Mouse (Mus musculus) stomach, embryonic 15.5 days (tissue): Measurements from ENCODE around the gene Sqor. TPM values are rescaled to one million over a fixed set of nuclear protein-coding genes. Genes with fewer than 3 reads are reported as not detected.

Experiments
- ATAC-seq: fragments of 200-750 bp; cut with Nextera tagmentation; 2 replicates; pipeline ENCODE4 v1.8.0; 2017; ENCODE audit warnings: low read depth, moderate number of reproducible peaks, moderate TSS enrichment; ENCODE audit not compliant: insufficient read depth, low FRiP score
- H3K27ac ChIP-seq: fragments of 300-500 bp; sonication (generic); 2 replicates; pipeline ENCODE4 v1.5.1; 2015; ENCODE audit warnings: mild to moderate bottlenecking, inconsistent platforms
- H3K27me3 ChIP-seq: fragments of 300-500 bp; sonication (generic); replicated peaks from 2 replicates; pipeline ENCODE4 v1.6.1; 2015; ENCODE audit warnings: inconsistent platforms
- H3K36me3 ChIP-seq: fragments of 300-500 bp; sonication (generic); 2 replicates; pipeline ENCODE4 v1.6.1; 2015; ENCODE audit warnings: inconsistent platforms
- H3K4me1 ChIP-seq: fragments of 300-500 bp; sonication (generic); 2 replicates; pipeline ENCODE4 v1.6.1; 2015; ENCODE audit warnings: inconsistent platforms
- H3K4me2 ChIP-seq: fragments of 300-500 bp; sonication (generic); 2 replicates; pipeline ENCODE4 v1.6.1; 2015; ENCODE audit warnings: mild to moderate bottlenecking, inconsistent platforms
- H3K4me3 ChIP-seq: fragments of 300-500 bp; sonication (generic); replicated peaks from 2 replicates; pipeline ENCODE4 v1.5.1; 2015; ENCODE audit warnings: inconsistent platforms
- H3K9ac ChIP-seq: fragments of 300-500 bp; sonication (generic); 2 replicates; pipeline ENCODE4 v1.6.1; 2015; ENCODE audit warnings: inconsistent platforms
- H3K9me3 ChIP-seq: fragments of 300-500 bp; sonication (generic); 2 replicates; pipeline ENCODE4 v1.6.1; 2016; ENCODE audit warnings: inconsistent platforms
- WGBS: fragments of 180-500 bp; shearing (Covaris S2); methylation state at CpG from one replicate; pipeline ENCODE4 v1.1.7; 2015; 5-methylcytosine and 5-hydroxymethylcytosine counted together
- polyA plus RNA-seq: library from polyadenylated mRNA; unstranded; fragments of >200 nt; fragmentation: Nextera tagmentation; extraction: Ambion mirVana; gene quantifications from 2 replicates; pipeline ENCODE4 v1.2.1, GENCODE M21; 2015

The Sqor gene
- polyA plus RNA-seq: 30.0 TPM in 2 replicates

- WGBS: 1% methylated on average over 45 of the region's 46 CpGs
- H3K27ac ChIP-seq: peak within 1 kb of the TSS; percentile 71; the same call in 1 of the 2 replicates
- no peaks in the 10 kb centered on the region for H3K36me3 ChIP-seq
Measured at GRCm38 (mm10) chr2:122765071-122765793, at the start of gene Sqor. TSS of gene Sqor (plus strand) at chr2:122765237.

GRCm38 (mm10) chr2:122716301-122716842, 48.7 kb upstream of the Sqor start:
- no peak overlapping the region for H3K4me3 ChIP-seq
- no peaks in the 10 kb centered on the region for H3K4me1 ChIP-seq
- no peak overlapping the region for H3K27ac ChIP-seq
- H3K36me3 ChIP-seq: no peaks in the 10 kb centered on the region
- no peaks in the 10 kb centered on the region for H3K9me3 ChIP-seq
- 79% methylated on average over 3 of the region's 3 CpGs for WGBS
- no peak for ATAC-seq
- no peaks in the 10 kb centered on the region for H3K27me3 ChIP-seq
- H3K4me2 ChIP-seq: no peak overlapping the region
- no peak overlapping the region for H3K9ac ChIP-seq

More at GRCm38 (mm10) chr2:122765071-122765793, at the start of gene Sqor:
- Histone ChIP-seq H3K4me1 (no peaks in the 10 kb centered on the region), H3K27me3 (no peaks in the 10 kb centered on the region), H3K9ac (peak within 1 kb of the TSS; percentile 31), H3K9me3 (no peaks in the 10 kb centered on the region), H3K4me3 (peak within 1 kb of the TSS; percentile 50), H3K4me2 (peak within 1 kb of the TSS; percentile 94)
- peak; percentile 88 for ATAC-seq

- Histone ChIP-seq H3K4me3 (no peak overlapping the region), H3K9me3 (no peaks in the 10 kb centered on the region), H3K36me3 (no peaks in the 10 kb centered on the region), H3K9ac (no peak overlapping the region), H3K27ac (no peak overlapping the region), H3K4me1 (no peaks in the 10 kb centered on the region), H3K4me2 (no peak overlapping the region), H3K27me3 (no peaks in the 10 kb centered on the region)
- ATAC-seq: no peak
- 56% methylated on average over 1 of the region's 1 CpGs for WGBS
Measured at GRCm38 (mm10) chr2:122719232-122719631, 45.8 kb upstream of the Sqor start.

- H3K36me3 ChIP-seq: no peaks in the 10 kb centered on the region
- 63% methylated on average over 3 of the region's 3 CpGs for WGBS
- no peak overlapping the region for H3K9ac ChIP-seq
- no peak for ATAC-seq
- H3K27me3 ChIP-seq: no peaks in the 10 kb centered on the region
- no peak overlapping the region for H3K4me2 ChIP-seq
- H3K4me1 ChIP-seq: no peaks in the 10 kb centered on the region
- H3K9me3 ChIP-seq: no peaks in the 10 kb centered on the region
- H3K4me3 ChIP-seq: no peak overlapping the region
- H3K27ac ChIP-seq: no peak overlapping the region
Measured at GRCm38 (mm10) chr2:122720564-122720963, 44.5 kb upstream of the Sqor start.

GRCm38 (mm10) chr2:122725604-122726003, 39.4 kb upstream of the Sqor start:
- no peak for ATAC-seq
- 57% methylated on average over 10 of the region's 10 CpGs for WGBS

GRCm38 (mm10) chr2:122731456-122731855, 33.6 kb upstream of the Sqor start:
- ATAC-seq: no peak
- 44% methylated on average over 2 of the region's 2 CpGs for whole genome bisulfite sequencing

More at GRCm38 (mm10) chr2:122725604-122726003, 39.4 kb upstream of the Sqor start:
- Histone ChIP-seq H3K27ac (no peak overlapping the region), H3K9ac (no peak overlapping the region), H3K9me3 (no peaks in the 10 kb centered on the region), H3K27me3 (no peaks in the 10 kb centered on the region), H3K4me1 (no peaks in the 10 kb centered on the region), H3K4me2 (no peak overlapping the region), H3K4me3 (no peak overlapping the region), H3K36me3 (no peaks in the 10 kb centered on the region)

GRCm38 (mm10) chr2:122737894-122738830, 26.9 kb upstream of the Sqor start, which contains the start of gene Bloc1s6:
TSS of gene Bloc1s6 (plus strand) at chr2:122738503.
- Histone ChIP-seq H3K4me1 (peaks cover 6% of the 10 kb centered on the region), H3K27ac (peak within 1 kb of the TSS; percentile 93), H3K9ac (peak within 1 kb of the TSS; percentile 86), H3K27me3 (peaks cover 6% of the 10 kb centered on the region; the same call in 1 of the 2 replicates), H3K9me3 (no peaks in the 10 kb centered on the region), H3K4me3 (peak within 1 kb of the TSS; percentile 88), H3K4me2 (peak within 1 kb of the TSS; percentile 69), H3K36me3 (no peaks in the 10 kb centered on the region)
- ATAC-seq: peak; percentile 94
- under 1% methylated on average over 59 of the region's 59 CpGs for WGBS

More at GRCm38 (mm10) chr2:122731456-122731855, 33.6 kb upstream of the Sqor start:
- Histone ChIP-seq H3K4me2 (no peak overlapping the region), H3K36me3 (no peaks in the 10 kb centered on the region), H3K9me3 (no peaks in the 10 kb centered on the region), H3K4me1 (no peaks in the 10 kb centered on the region), H3K27me3 (peaks cover 6% of the 10 kb centered on the region; the same call in 1 of the 2 replicates), H3K27ac (no peak overlapping the region), H3K9ac (no peak overlapping the region), H3K4me3 (no peak overlapping the region)

- Histone ChIP-seq H3K4me2 (peak overlapping the region; percentile 69), H3K27ac (no peak overlapping the region; the same call in 1 of the 2 replicates), H3K4me3 (peak overlapping the region; percentile 88), H3K9me3 (no peaks in the 10 kb centered on the region), H3K4me1 (peaks cover 6% of the 10 kb centered on the region), H3K36me3 (no peaks in the 10 kb centered on the region), H3K27me3 (peaks cover 6% of the 10 kb centered on the region; the same call in 1 of the 2 replicates), H3K9ac (peak overlapping the region; percentile 86; the same call in 1 of the 2 replicates)
- ATAC-seq: no peak
- WGBS: 28% methylated on average over 7 of the region's 7 CpGs
Measured at GRCm38 (mm10) chr2:122739023-122739422, 26.0 kb upstream of the Sqor start.

DNA sequence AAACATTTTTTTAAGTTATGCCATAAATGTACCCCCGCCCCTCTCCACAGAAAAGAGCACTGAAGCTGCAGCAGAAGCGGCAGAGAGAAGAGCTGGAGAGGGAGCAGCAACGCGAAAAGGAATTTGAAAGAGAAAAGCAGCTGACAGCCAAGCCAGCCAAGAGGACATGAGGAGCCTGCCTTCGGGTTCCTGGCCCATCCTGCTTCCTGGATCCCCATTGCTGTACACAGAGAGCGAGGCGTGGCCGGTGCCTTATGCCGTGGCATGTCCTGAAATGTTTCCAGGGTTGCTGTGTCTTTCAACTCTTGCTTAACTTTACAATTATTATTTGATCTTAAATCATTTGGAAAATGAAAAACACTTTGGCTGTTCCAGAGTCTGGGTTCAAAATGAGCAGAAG, 18.6 kb upstream of the Sqor start:
- Histone ChIP-seq H3K4me2 (no peak overlapping the region), H3K36me3 (peaks cover 20% of the 10 kb centered on the region; the same call in 1 of the 2 replicates), H3K27me3 (no peaks in the 10 kb centered on the region), H3K27ac (no peak overlapping the region), H3K9me3 (no peaks in the 10 kb centered on the region), H3K4me1 (no peaks in the 10 kb centered on the region), H3K4me3 (no peak overlapping the region), H3K9ac (no peak overlapping the region)
- ATAC-seq: no peak
- 88% methylated on average over 9 of the region's 9 CpGs for WGBS

GRCm38 (mm10) chr2:122753739-122754343, 11.2 kb upstream of the Sqor start:
- no peaks in the 10 kb centered on the region for H3K9me3 ChIP-seq
- no peak overlapping the region for H3K9ac ChIP-seq
- H3K4me1 ChIP-seq: no peaks in the 10 kb centered on the region
- H3K4me2 ChIP-seq: no peak overlapping the region
- ATAC-seq: no peak
- H3K27ac ChIP-seq: no peak overlapping the region
- no peaks in the 10 kb centered on the region for H3K27me3 ChIP-seq
- H3K4me3 ChIP-seq: no peak overlapping the region
- no peaks in the 10 kb centered on the region for H3K36me3 ChIP-seq
- WGBS: 14% methylated on average over 7 of the region's 7 CpGs

- no peak for ATAC-seq
- H3K4me1 ChIP-seq: no peaks in the 10 kb centered on the region
- H3K27me3 ChIP-seq: no peaks in the 10 kb centered on the region
- H3K4me2 ChIP-seq: no peak overlapping the region
- H3K9me3 ChIP-seq: no peaks in the 10 kb centered on the region
- no peak overlapping the region for H3K9ac ChIP-seq
- H3K36me3 ChIP-seq: no peaks in the 10 kb centered on the region
- WGBS: 76% methylated on average over 1 of the region's 1 CpGs
- H3K4me3 ChIP-seq: no peak overlapping the region
- no peak overlapping the region for H3K27ac ChIP-seq
Measured at GRCm38 (mm10) chr2:122759791-122760190, 5.2 kb upstream of the Sqor start.
